Mouse (Mus musculus) embryonic facial prominence, embryonic 11.5 days (tissue): ENCODE measurements around the gene Foxs1. TPM values are rescaled to one million over a fixed set of nuclear protein-coding genes. Genes with fewer than 3 reads are reported as not detected.

ENCODE experiments used
- ATAC-seq: fragments of 200-750 bp; cut with Nextera tagmentation; replicated peaks from 2 replicates; pipeline ENCODE4 v1.8.0; 2017; ENCODE audit warnings: low read depth; ENCODE audit not compliant: insufficient number of reproducible peaks, low FRiP score, low TSS enrichment
- DNase-seq: peaks from one replicate; pipeline ENCODE4 v3.0.0-alpha.2; 2015; ENCODE audit warnings: low spot score
- H3K27ac ChIP-seq: fragments of 300-500 bp; sonication (generic); replicated peaks from 2 replicates; pipeline ENCODE4 v1.5.1; 2014; ENCODE audit warnings: mild to moderate bottlenecking, low read depth, low read length, control low read depth
- H3K27me3 ChIP-seq: fragments of 300-500 bp; sonication (generic); 2 replicates; pipeline ENCODE4 v1.6.1; 2014; ENCODE audit warnings: mild to moderate bottlenecking, low read length, moderate library complexity, mixed read lengths; ENCODE audit not compliant: control insufficient read depth, insufficient read depth
- H3K36me3 ChIP-seq: fragments of 300-500 bp; sonication (generic); replicated peaks from 2 replicates; pipeline ENCODE4 v1.6.1; 2014; ENCODE audit warnings: low read depth, mild to moderate bottlenecking, low read length, moderate library complexity, mixed read lengths; ENCODE audit not compliant: control insufficient read depth, insufficient read depth
- H3K4me1 ChIP-seq: fragments of 300-500 bp; sonication (generic); 2 replicates; pipeline ENCODE4 v1.6.1; 2014; ENCODE audit warnings: low read length, mixed read lengths; ENCODE audit not compliant: control insufficient read depth, insufficient read depth
- H3K4me2 ChIP-seq: fragments of 300-500 bp; sonication (generic); 2 replicates; pipeline ENCODE4 v1.6.1; 2014; ENCODE audit warnings: low read depth, mild to moderate bottlenecking, control low read depth, low read length, moderate library complexity
- H3K4me3 ChIP-seq: fragments of 300-500 bp; sonication (generic); 2 replicates; pipeline ENCODE4 v1.5.1; 2014; ENCODE audit warnings: low read depth, low read length, control low read depth
- H3K9ac ChIP-seq: fragments of 300-500 bp; sonication (generic); replicated peaks from 2 replicates; pipeline ENCODE4 v1.6.1; 2014; ENCODE audit warnings: mild to moderate bottlenecking, control low read depth, low read length
- H3K9me3 ChIP-seq: fragments of 300-500 bp; sonication (generic); replicated peaks from 2 replicates; pipeline ENCODE4 v1.6.1; 2016; ENCODE audit warnings: mild to moderate bottlenecking, low read length, inconsistent platforms, mixed read lengths; ENCODE audit not compliant: control insufficient read depth
- WGBS: fragments of 180-500 bp; shearing (Covaris S2); extraction: QIAGEN DNeasy Blood & Tissue Kit; methylation state at CpG from one replicate; pipeline ENCODE4 v1.1.7; 2014; 5-methylcytosine and 5-hydroxymethylcytosine counted together
- polyA plus RNA-seq: library from polyadenylated mRNA; unstranded; fragments of >200 nt; fragmentation: Nextera tagmentation; extraction: Ambion mirVana; gene quantifications from 2 replicates; pipeline ENCODE4 v1.2.1, GENCODE M21; 2014

Gene Foxs1
- polyA plus RNA-seq, 1 experiment from 2014 or later = 0.79 TPM

GRCm38 (mm10) chr2:152950358-152951064, 17.5 kb upstream of the Foxs1 start:
- H3K27me3 ChIP-seq = peaks cover 15% of the 10 kb centered on the region
- whole genome bisulfite sequencing = 39% methylated on average over 11 of the region's 11 CpGs
- H3K36me3 ChIP-seq = no peaks in the 10 kb centered on the region
- no peak for DNase-seq
- no peak overlapping the region for H3K9ac ChIP-seq
- no peaks in the 10 kb centered on the region; the same call in 1 of the 2 replicates for H3K4me1 ChIP-seq
- H3K4me2 ChIP-seq = peak overlapping the region; percentile 97
- H3K27ac ChIP-seq = no peak overlapping the region
- no peak for ATAC-seq
- H3K4me3 ChIP-seq = peak overlapping the region; percentile 69
- no peaks in the 10 kb centered on the region for H3K9me3 ChIP-seq

DNA sequence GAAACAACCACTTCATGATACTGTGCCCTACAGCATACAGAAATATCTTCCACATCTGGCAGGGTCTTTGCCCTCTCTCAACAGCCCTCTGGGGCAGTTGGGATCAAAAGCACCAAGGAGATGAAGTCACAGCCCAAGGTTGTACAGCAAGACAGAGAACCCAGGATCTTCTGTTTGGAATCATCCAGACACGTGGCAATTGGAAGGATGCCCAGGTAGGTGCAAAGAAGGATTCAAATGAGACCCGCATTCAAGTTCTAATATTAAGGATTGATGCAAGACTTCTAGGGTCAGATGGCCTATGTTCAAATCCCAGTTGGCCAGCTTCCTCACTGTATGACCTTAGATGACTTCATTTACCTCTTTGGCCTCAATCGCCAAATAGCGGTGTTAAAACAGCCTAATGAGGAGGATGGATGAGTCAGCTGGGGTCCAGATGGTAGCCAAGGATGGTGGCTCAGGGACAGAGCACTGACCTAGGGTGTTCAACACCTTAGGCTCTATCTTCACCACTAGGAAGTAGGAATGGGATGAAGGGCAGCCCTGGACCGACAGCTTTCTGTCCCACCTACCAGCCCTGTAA, 15.5 kb upstream of the Foxs1 start:
- H3K4me2 ChIP-seq = no peak overlapping the region
- H3K27me3 ChIP-seq = peaks cover 34% of the 10 kb centered on the region
- 84% methylated on average over 5 of the region's 5 CpGs for whole genome bisulfite sequencing
- no peaks in the 10 kb centered on the region; the same call in 1 of the 2 replicates for H3K4me1 ChIP-seq
- no peak overlapping the region for H3K4me3 ChIP-seq
- H3K9ac ChIP-seq = no peak overlapping the region
- no peaks in the 10 kb centered on the region for H3K9me3 ChIP-seq
- DNase-seq (no peak), ATAC-seq (no peak; the same call in 1 of the 2 replicates)
- H3K36me3 ChIP-seq = no peaks in the 10 kb centered on the region
- H3K27ac ChIP-seq = no peak overlapping the region

DNA sequence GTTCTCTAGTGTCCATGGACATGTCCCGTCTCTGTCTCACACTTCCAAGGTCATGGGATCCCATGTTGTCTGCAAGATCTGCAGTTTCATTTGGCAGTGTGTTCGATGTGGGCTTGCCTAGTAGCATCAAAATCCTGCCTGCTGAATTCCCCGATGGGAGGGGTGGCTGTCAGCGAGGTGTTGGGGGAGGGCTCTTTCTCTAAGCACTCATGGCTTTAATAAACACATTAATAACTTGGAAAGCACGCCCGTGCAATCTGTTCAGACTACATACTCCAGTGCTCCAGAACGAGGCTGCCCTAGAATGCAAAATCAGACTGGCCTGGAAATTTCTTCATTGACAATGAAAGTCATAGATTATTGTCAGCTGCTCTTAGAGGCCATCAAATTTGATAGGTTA, 14.1 kb upstream of the Foxs1 start:
- H3K4me3 ChIP-seq = no peak overlapping the region
- no peaks in the 10 kb centered on the region; the same call in 1 of the 2 replicates for H3K4me1 ChIP-seq
- H3K27me3 ChIP-seq = peaks cover 48% of the 10 kb centered on the region
- no peak for ATAC-seq
- no peaks in the 10 kb centered on the region for H3K9me3 ChIP-seq
- no peak overlapping the region for H3K4me2 ChIP-seq
- WGBS = 65% methylated on average over 7 of the region's 7 CpGs
- no peak overlapping the region for H3K9ac ChIP-seq
- DNase-seq = no peak
- no peaks in the 10 kb centered on the region for H3K36me3 ChIP-seq
- no peak overlapping the region for H3K27ac ChIP-seq

GRCm38 (mm10) chr2:152944013-152944412, 11.0 kb upstream of the Foxs1 start:
- 57% methylated on average over 9 of the region's 9 CpGs for WGBS
- Histone ChIP-seq H3K27me3 (peaks cover 42% of the 10 kb centered on the region), H3K9ac (no peak overlapping the region), H3K4me1 (no peaks in the 10 kb centered on the region; the same call in 1 of the 2 replicates), H3K27ac (no peak overlapping the region), H3K4me2 (no peak overlapping the region), H3K36me3 (no peaks in the 10 kb centered on the region), H3K9me3 (no peaks in the 10 kb centered on the region), H3K4me3 (no peak overlapping the region)
- no peak for DNase-seq
- no peak for ATAC-seq

- H3K9ac ChIP-seq = no peak overlapping the region
- no peaks in the 10 kb centered on the region; the same call in 1 of the 2 replicates for H3K4me1 ChIP-seq
- peak overlapping the region; percentile 94 for H3K4me2 ChIP-seq
- DNase-seq (peak; percentile 39), ATAC-seq (no peak)
- no peak overlapping the region for H3K27ac ChIP-seq
- peak overlapping the region; percentile 44 for H3K4me3 ChIP-seq
- no peaks in the 10 kb centered on the region for H3K36me3 ChIP-seq
- 6% methylated on average over 8 of the region's 8 CpGs for WGBS
- no peaks in the 10 kb centered on the region for H3K9me3 ChIP-seq
- H3K27me3 ChIP-seq = peaks cover 42% of the 10 kb centered on the region
Observed at GRCm38 (mm10) chr2:152943568-152943967, 10.6 kb upstream of the Foxs1 start.

- Histone ChIP-seq H3K27ac (no peak overlapping the region), H3K27me3 (peaks cover 42% of the 10 kb centered on the region), H3K4me3 (peak overlapping the region; percentile 44), H3K9me3 (no peaks in the 10 kb centered on the region), H3K9ac (peak overlapping the region; percentile 50), H3K4me2 (peak overlapping the region; percentile 94), H3K4me1 (no peaks in the 10 kb centered on the region; the same call in 1 of the 2 replicates), H3K36me3 (no peaks in the 10 kb centered on the region)
- DNase-seq = peak; percentile 34
- no peak for ATAC-seq
- under 1% methylated on average over 65 of the region's 65 CpGs for WGBS
Observed at GRCm38 (mm10) chr2:152942898-152943515, 10.0 kb upstream of the Foxs1 start.

DNA sequence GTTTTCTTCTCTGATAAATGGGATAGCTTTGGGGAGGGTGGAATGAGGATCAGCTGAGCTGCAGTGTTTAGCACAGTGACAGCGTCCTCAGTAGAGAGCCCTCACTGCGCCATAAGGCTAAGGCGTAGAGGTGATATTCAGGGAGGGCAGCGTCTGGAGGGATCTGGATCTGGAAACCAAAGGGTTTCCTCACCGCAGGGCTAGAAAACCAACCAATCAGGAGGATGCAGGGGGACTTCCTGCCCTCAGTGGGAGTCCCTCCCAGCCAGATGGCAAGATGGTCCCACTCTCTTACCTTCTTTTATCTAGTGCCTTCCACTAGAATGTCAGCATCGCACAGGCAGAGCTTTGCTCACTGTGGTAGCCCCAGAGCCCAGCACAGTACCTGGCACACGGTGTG, 8.8 kb upstream of the Foxs1 start:
- no peak for ATAC-seq
- Histone ChIP-seq H3K27me3 (peaks cover 42% of the 10 kb centered on the region), H3K4me2 (no peak overlapping the region), H3K27ac (no peak overlapping the region), H3K4me3 (no peak overlapping the region), H3K9ac (no peak overlapping the region), H3K9me3 (no peaks in the 10 kb centered on the region), H3K4me1 (no peaks in the 10 kb centered on the region; the same call in 1 of the 2 replicates), H3K36me3 (no peaks in the 10 kb centered on the region)
- 30% methylated on average over 7 of the region's 7 CpGs for WGBS
- DNase-seq = no peak

GRCm38 (mm10) chr2:152941106-152941505, 8.1 kb upstream of the Foxs1 start:
- Histone ChIP-seq H3K27ac (no peak overlapping the region), H3K9ac (no peak overlapping the region), H3K4me3 (no peak overlapping the region), H3K4me1 (no peaks in the 10 kb centered on the region; the same call in 1 of the 2 replicates), H3K9me3 (no peaks in the 10 kb centered on the region), H3K4me2 (no peak overlapping the region), H3K36me3 (no peaks in the 10 kb centered on the region), H3K27me3 (peaks cover 42% of the 10 kb centered on the region)
- no peak for ATAC-seq
- 81% methylated on average over 6 of the region's 6 CpGs for WGBS
- DNase-seq = no peak
